Mouse (Mus musculus) liver, embryonic 14.5 days (tissue): Measurements from ENCODE around the gene Bclaf1. TPM values are rescaled to one million over a fixed set of nuclear protein-coding genes. Genes with fewer than 3 reads are reported as not detected.

Source experiments
- ATAC-seq: fragments of 200-750 bp; cut with Nextera tagmentation; 2 replicates; pipeline ENCODE4 v1.8.0; 2017; ENCODE audit warnings: moderate number of reproducible peaks, mild to moderate bottlenecking, moderate library complexity; ENCODE audit not compliant: insufficient read depth
- DNase-seq, 3 experiments: peaks; one replicate each; pipeline ENCODE4 v3.0.0-alpha.2; 2012 to 2013; ENCODE audit warnings: low read depth in 3 of 3, low spot score in 3 of 3
- H3K27ac ChIP-seq: fragments of 300-500 bp; sonication (generic); 2 replicates; pipeline ENCODE4 v1.5.1; 2014; ENCODE audit warnings: moderate library complexity, mild to moderate bottlenecking, control low read depth, inconsistent platforms
- H3K27me3 ChIP-seq: fragments of 300-500 bp; sonication (generic); 2 replicates; pipeline ENCODE4 v1.6.1; 2014; ENCODE audit warnings: mild to moderate bottlenecking, low read length, moderate library complexity; ENCODE audit not compliant: control insufficient read depth, insufficient read depth
- H3K36me3 ChIP-seq: fragments of 300-500 bp; sonication (generic); replicated peaks from 2 replicates; pipeline ENCODE4 v1.6.1; 2014; ENCODE audit warnings: low read depth; ENCODE audit not compliant: control insufficient read depth, insufficient read depth
- H3K4me1 ChIP-seq, 2 experiments: fragments of 200-500 bp in 1 of 2; fragments of 300-500 bp in 1 of 2; sonication (generic) in 1 of 2; replicated peaks; 2 replicates each; pipeline ENCODE4 v1.6.1; 2012 to 2014; ENCODE audit warnings: antibody characterized with exemption in 1 of 2, inconsistent platforms in 1 of 2, low read length in 1 of 2; ENCODE audit not compliant: control insufficient read depth in 2 of 2, insufficient read depth in 2 of 2
- H3K4me2 ChIP-seq: fragments of 300-500 bp; sonication (generic); 2 replicates; pipeline ENCODE4 v1.6.1; 2014; ENCODE audit warnings: low read depth, mild to moderate bottlenecking, control low read depth, moderate library complexity
- H3K4me3 ChIP-seq, 2 experiments: fragments of 200-500 bp in 1 of 2; fragments of 300-500 bp in 1 of 2; sonication (generic) in 1 of 2; 2 replicates each; pipeline ENCODE4 v1.5.1; 2012 to 2014; ENCODE audit warnings: low read depth in 2 of 2, low read length in 2 of 2, mild to moderate bottlenecking in 2 of 2, control low read depth in 1 of 2, inconsistent platforms in 1 of 2, moderate library complexity in 1 of 2; ENCODE audit not compliant: insufficient read depth in 1 of 2
- H3K9ac ChIP-seq: fragments of 300-500 bp; sonication (generic); replicated peaks from 2 replicates; pipeline ENCODE4 v1.6.1; 2014; ENCODE audit warnings: mild to moderate bottlenecking, control low read depth, moderate library complexity
- H3K9me3 ChIP-seq: fragments of 300-500 bp; sonication (generic); 2 replicates; pipeline ENCODE4 v1.6.1; 2016; ENCODE audit warnings: low read length, mixed read lengths; ENCODE audit not compliant: control insufficient read depth
- CTCF ChIP-seq: IDR thresholded peaks from 2 replicates; pipeline ENCODE4 v1.5.1; 2016; ENCODE audit warnings: antibody characterized with exemption, low read depth, control low read depth
- EP300 ChIP-seq: IDR thresholded peaks from 2 replicates; pipeline ENCODE4 v1.6.1; 2016; ENCODE audit warnings: antibody characterized with exemption, low read depth
- WGBS: fragments of 180-500 bp; shearing (Covaris S2); extraction: QIAGEN DNeasy Blood & Tissue Kit; methylation state at CpG from one replicate; pipeline ENCODE4 v1.1.7; 2014; ENCODE audit not compliant: insufficient replicate concordance; 5-methylcytosine and 5-hydroxymethylcytosine counted together
- microRNA-seq: library from miRNA; unstranded; fragments of <30 nt; microRNA quantifications from one replicate; pipeline ENCODE4, GENCODE M21; 2016
- polyA plus RNA-seq, 2 experiments: library from polyadenylated mRNA; depleted of rRNA in 1 of 2; stranded (reverse) in 1 of 2; unstranded in 1 of 2; fragments of >200 nt; fragmentation: Nextera tagmentation in 1 of 2; extraction: Ambion mirVana in 1 of 2; gene quantifications; 2 replicates each; pipeline versions ENCODE4 v1.2.1 to v1.2.3; 2012 to 2014

Bclaf1 gene
- polyA plus RNA-seq, 2 experiments = 35.3 to 46.1 TPM

DNA sequence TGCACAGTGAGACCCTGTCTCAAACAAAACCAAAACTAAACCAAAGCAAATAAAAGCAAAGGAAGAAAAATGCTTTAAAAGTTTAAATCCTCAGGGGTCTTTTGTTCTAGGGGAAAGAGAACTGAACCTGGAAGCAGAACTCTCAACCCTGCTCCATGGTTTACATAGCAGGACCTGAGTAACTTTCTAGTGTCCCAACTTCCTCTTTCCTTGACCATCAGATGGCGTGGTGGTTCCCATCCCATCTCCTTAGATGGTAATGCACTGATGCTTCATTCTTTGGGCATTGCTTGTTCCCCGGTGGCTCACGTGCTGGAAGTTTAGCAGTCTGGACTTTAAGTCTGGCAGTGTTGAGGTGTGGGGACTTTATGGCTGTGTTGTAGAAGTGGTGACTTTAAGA lies 69.1 kb downstream of the Bclaf1 start:
- ATAC-seq (no peak), DNase-seq (no peak)
- Histone ChIP-seq H3K27ac (no peak overlapping the region), H3K27me3 (no peaks in the 10 kb centered on the region), H3K9ac (no peak overlapping the region), H3K36me3 (no peaks in the 10 kb centered on the region), H3K4me1 (no peaks in the 10 kb centered on the region), H3K4me3 (no peak overlapping the region), H3K4me2 (no peak overlapping the region), H3K9me3 (no peaks in the 10 kb centered on the region)
- WGBS = 47% methylated on average over 3 of the region's 3 CpGs
- TF ChIP-seq CTCF (no peak), EP300 (no peak)

DNA sequence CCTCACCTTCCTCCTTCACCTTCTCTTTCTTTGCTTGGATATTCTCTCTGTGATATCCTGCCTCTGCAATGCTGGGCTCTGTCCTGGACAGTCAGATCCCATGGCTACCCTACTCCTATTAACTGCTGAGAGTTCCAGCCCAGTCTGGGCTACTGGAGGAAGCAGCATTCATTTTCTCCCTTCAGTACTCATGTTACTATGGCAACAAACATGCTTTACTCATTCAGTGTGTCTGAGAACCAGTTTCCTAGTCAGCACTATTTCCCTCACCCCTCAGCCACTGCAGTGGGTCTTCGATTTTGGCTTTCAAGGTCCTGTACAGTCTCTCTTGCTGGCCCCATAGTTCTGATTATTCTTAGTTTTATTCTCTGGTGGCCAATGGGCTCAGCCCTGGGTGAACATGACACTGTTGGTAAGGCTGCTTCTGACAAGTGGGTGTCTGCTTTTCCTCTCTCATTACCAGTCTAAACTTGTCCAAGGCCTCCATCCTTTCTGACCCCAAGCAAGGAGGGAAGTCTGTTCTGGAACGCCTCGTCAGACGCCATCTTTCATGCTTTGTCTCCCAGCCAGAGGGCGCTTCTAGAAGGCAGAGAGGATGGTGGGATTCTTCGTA lies 70.6 kb downstream of the Bclaf1 start:
- H3K4me3 ChIP-seq = no peak overlapping the region
- DNase-seq (no peak), ATAC-seq (no peak)
- no peak overlapping the region for H3K9ac ChIP-seq
- TF ChIP-seq CTCF (no peak), EP300 (no peak)
- H3K27ac ChIP-seq = no peak overlapping the region
- H3K4me2 ChIP-seq = no peak overlapping the region
- H3K9me3 ChIP-seq = no peaks in the 10 kb centered on the region
- 70% methylated on average over 6 of the region's 6 CpGs for WGBS
- H3K36me3 ChIP-seq = no peaks in the 10 kb centered on the region
- H3K4me1 ChIP-seq = no peaks in the 10 kb centered on the region
- H3K27me3 ChIP-seq = no peaks in the 10 kb centered on the region

DNA sequence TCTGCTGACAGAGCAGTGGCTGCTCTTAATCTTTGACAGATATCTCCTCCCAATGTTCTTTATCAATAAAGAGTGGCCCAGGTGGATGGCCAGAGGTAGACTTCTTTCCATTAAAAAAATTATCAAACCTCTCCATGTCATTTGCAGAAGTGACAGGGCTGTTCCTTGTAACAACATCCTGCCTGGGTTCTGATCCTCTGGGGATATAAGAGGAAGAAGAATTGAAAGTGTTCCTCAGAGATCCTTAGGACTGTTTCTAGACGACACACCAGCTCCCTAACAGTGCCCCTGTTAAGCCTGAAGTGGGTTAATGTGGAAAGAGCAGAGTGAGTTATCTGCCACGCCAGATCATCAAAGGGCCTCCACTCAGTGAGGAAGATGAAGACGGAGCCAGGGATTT lies 78.3 kb downstream of the Bclaf1 start:
- Histone ChIP-seq H3K27me3 (no peaks in the 10 kb centered on the region), H3K9me3 (no peaks in the 10 kb centered on the region), H3K4me3 (no peak overlapping the region), H3K4me2 (no peak overlapping the region), H3K36me3 (no peaks in the 10 kb centered on the region), H3K27ac (no peak overlapping the region), H3K9ac (no peak overlapping the region), H3K4me1 (no peaks in the 10 kb centered on the region)
- ATAC-seq (no peak), DNase-seq (no peak)
- WGBS = 40% methylated on average over 3 of the region's 3 CpGs
- TF ChIP-seq CTCF (no peak), EP300 (no peak)

Small RNA genes within 50 kb of the gene (microRNA-seq; reads per million reads assigned to microRNA genes)
- gene Mir6413 = not detected

Other genes starting within 250 kb of the Bclaf1 start
- 2.1 and 2.2 TPM in 2 replicates for gene Map7, start 164.0 kb upstream of the Bclaf1 start, polyA plus RNA-seq (2012; rRNA removed)
- gene Map7, start 164.0 kb upstream of the Bclaf1 start, polyA plus RNA-seq (2014; fragmentation: Nextera tagmentation; extraction: Ambion mirVana) = 2.3 and 3.1 TPM in 2 replicates
- 9.6 and 13.3 TPM in 2 replicates for gene Mtfr2, start 35.3 kb downstream of the Bclaf1 start, polyA plus RNA-seq (2012; rRNA removed)
- gene Mtfr2, start 35.3 kb downstream of the Bclaf1 start, polyA plus RNA-seq (2014; fragmentation: Nextera tagmentation; extraction: Ambion mirVana) = 1.8 and 2.4 TPM in 2 replicates